Mouse (Mus musculus) embryonic fibroblast, embryonic 13.5 days (primary cell): ENCODE results near the gene Snx6. TPM values are rescaled to one million over a fixed set of nuclear protein-coding genes. Genes with fewer than 3 reads are reported as not detected.
A peak's percentile ranks its signal among the peaks of the same experiment; 100 is the strongest.
"Not testable (repeated sequence)": the region's sequence is repeated elsewhere in the genome, so short reads cannot be mapped to it uniquely, and the experiment has no call there.

Experiments used
- H3K27ac ChIP-seq: 2 replicates; pipeline ENCODE4 v1.5.1; 2012; ENCODE audit warnings: low read length, control low read depth, inconsistent platforms; ENCODE audit not compliant: insufficient read depth
- H3K4me1 ChIP-seq: 2 replicates; pipeline ENCODE4 v1.6.1; 2011; ENCODE audit warnings: low read length; ENCODE audit not compliant: control insufficient read depth, insufficient read depth
- H3K4me3 ChIP-seq: 2 replicates; pipeline ENCODE4 v1.5.1; 2011; ENCODE audit warnings: mild to moderate bottlenecking, control low read depth, low read length; ENCODE audit not compliant: insufficient read depth
- CTCF ChIP-seq: IDR thresholded peaks from 2 replicates; pipeline ENCODE4 v1.5.1; 2011; ENCODE audit warnings: mild to moderate bottlenecking, control low read depth, low read length, moderate library complexity, borderline replicate concordance; ENCODE audit not compliant: insufficient read depth
- POLR2A ChIP-seq: IDR thresholded peaks from 2 replicates; pipeline ENCODE4 v1.6.1; 2011; ENCODE audit warnings: low read depth, mild to moderate bottlenecking, control low read depth, low read length, moderate library complexity
- polyA plus RNA-seq: library from polyadenylated mRNA; stranded (reverse); fragments of >200 nt; gene quantifications from 2 replicates; pipeline ENCODE4 v1.2.4, GENCODE M21; 2011; ENCODE audit warnings: low read depth; ENCODE audit not compliant: missing spikeins, insufficient read length

The Snx6 gene
- 95.8 and 105 TPM in 2 replicates for polyA plus RNA-seq

GRCm38 (mm10) chr12:54795153-54795998, at the start of gene Snx6:
Gene Snx6 (minus strand): TSS chr12:54795703.
- Histone ChIP-seq H3K4me3 (peak within 1 kb of the TSS; percentile 100), H3K4me1 (peaks cover 18% of the 10 kb centered on the region; the same call in 1 of the 2 replicates), H3K27ac (peak within 1 kb of the TSS; percentile 43; the same call in 1 of the 2 replicates)
- TF ChIP-seq CTCF (no peak), POLR2A (peak; percentile 88)

- H3K27ac ChIP-seq: no peak overlapping the region
- no peaks in the 10 kb centered on the region for H3K4me1 ChIP-seq
- H3K4me3 ChIP-seq: no peak overlapping the region
- no peak for TF ChIP-seq CTCF
- TF ChIP-seq POLR2A: no peak
Measured at GRCm38 (mm10) chr12:54844415-54844814, 48.9 kb upstream of the Snx6 start.

GRCm38 (mm10) chr12:54841576-54841975, 46.1 kb upstream of the Snx6 start:
- TF ChIP-seq CTCF (no peak), POLR2A (no peak)
- Histone ChIP-seq H3K27ac (no peak overlapping the region), H3K4me3 (no peak overlapping the region), H3K4me1 (no peaks in the 10 kb centered on the region)

- Histone ChIP-seq H3K4me3 (no peak overlapping the region), H3K27ac (no peak overlapping the region), H3K4me1 (peaks cover 6% of the 10 kb centered on the region; the same call in 1 of the 2 replicates)
- TF ChIP-seq CTCF: no peak
- no peak for TF ChIP-seq POLR2A
Measured at GRCm38 (mm10) chr12:54839815-54840214, 44.3 kb upstream of the Snx6 start.

GRCm38 (mm10) chr12:54838931-54839330, 43.4 kb upstream of the Snx6 start:
- H3K27ac ChIP-seq: no peak overlapping the region
- no peak overlapping the region for H3K4me3 ChIP-seq
- peaks cover 8% of the 10 kb centered on the region; the same call in 1 of the 2 replicates for H3K4me1 ChIP-seq

GRCm38 (mm10) chr12:54835608-54836570, 40.4 kb upstream of the Snx6 start:
- TF ChIP-seq POLR2A: no peak
- TF ChIP-seq CTCF: no peak
- peak overlapping the region; percentile 96 for H3K27ac ChIP-seq
- no peak overlapping the region for H3K4me3 ChIP-seq
- H3K4me1 ChIP-seq: peaks cover 11% of the 10 kb centered on the region; the same call in 1 of the 2 replicates

More at GRCm38 (mm10) chr12:54838931-54839330, 43.4 kb upstream of the Snx6 start:
- TF ChIP-seq POLR2A (no peak), CTCF (no peak)

- Histone ChIP-seq H3K4me1 (peaks cover 11% of the 10 kb centered on the region; the same call in 1 of the 2 replicates), H3K4me3 (peak overlapping the region; percentile 4; the same call in 1 of the 2 replicates), H3K27ac (peak overlapping the region; percentile 96)
- peak; percentile 60 for TF ChIP-seq POLR2A
- TF ChIP-seq CTCF: no peak
Measured at GRCm38 (mm10) chr12:54834925-54835447, 39.5 kb upstream of the Snx6 start.

GRCm38 (mm10) chr12:54833856-54834399, 38.4 kb upstream of the Snx6 start:
- H3K4me1 ChIP-seq: peaks cover 11% of the 10 kb centered on the region; the same call in 1 of the 2 replicates
- no peak; the same call in 1 of the 2 replicates for TF ChIP-seq POLR2A
- no peak for TF ChIP-seq CTCF
- peak overlapping the region; percentile 77 for H3K27ac ChIP-seq
- no peak overlapping the region for H3K4me3 ChIP-seq

- not testable (repeated sequence) for H3K4me3 ChIP-seq, H3K27ac ChIP-seq
- peaks cover 11% of the 10 kb centered on the region; the same call in 1 of the 2 replicates for H3K4me1 ChIP-seq
Measured at GRCm38 (mm10) chr12:54831927-54832326, 36.4 kb upstream of the Snx6 start.
